Mouse (Mus musculus): ENCODE results near the gene Camkv. TPM values are rescaled to one million over a fixed set of nuclear protein-coding genes. Genes with fewer than 3 reads are reported as not detected.

The Camkv gene
- total RNA-seq, 2 experiments from 2014 or later, result 554 to 575 TPM

- peak; percentile 74 to 87 for DNase-seq (ENCODE audit: low spot score in 2 of 2)
Observed at GRCm38 (mm10) chr9:107961881-107962280, 26.4 kb downstream of the Camkv start.

- DNase-seq (ENCODE audit: low spot score in 2 of 2), result no peak
Observed at GRCm38 (mm10) chr9:107962916-107963315, 27.4 kb downstream of the Camkv start.

GRCm38 (mm10) chr9:107963700-107964099 lies 28.2 kb downstream of the Camkv start:
- DNase-seq (ENCODE audit: low spot score in 2 of 2), result peak in 1 of 2 experiments; percentile 87

- DNase-seq (ENCODE audit: low spot score in 2 of 2), result no peak
Observed at GRCm38 (mm10) chr9:107964681-107965080, 29.2 kb downstream of the Camkv start.

GRCm38 (mm10) chr9:107966676-107967075 lies 31.2 kb downstream of the Camkv start:
- no peak for DNase-seq (ENCODE audit: low spot score in 2 of 2)

DNA sequence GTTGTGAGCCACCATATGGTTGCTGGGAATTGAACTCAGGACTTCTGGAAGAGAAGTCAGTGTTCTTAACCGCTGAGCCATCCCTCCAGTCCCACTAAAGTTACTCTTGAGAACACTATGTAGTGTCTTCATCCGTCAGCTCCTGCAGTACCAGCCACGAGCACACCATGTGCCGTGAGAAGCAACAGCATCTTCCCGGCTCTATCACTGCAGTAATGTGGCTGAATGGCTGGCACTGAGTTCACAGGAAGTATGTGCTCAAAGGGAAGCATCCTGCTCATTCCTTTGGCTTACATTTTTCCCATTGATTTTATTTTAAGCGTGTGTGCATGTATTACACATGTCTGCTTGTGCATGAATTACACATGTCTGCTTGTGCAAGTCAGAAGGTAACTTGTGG lies 32.0 kb downstream of the Camkv start:
- DNase-seq (ENCODE audit: low spot score in 2 of 2), result no peak

- DNase-seq (ENCODE audit: low spot score in 2 of 2), result no peak
Observed at GRCm38 (mm10) chr9:107968531-107968930, 33.1 kb downstream of the Camkv start.

GRCm38 (mm10) chr9:107970311-107970710 lies 34.8 kb downstream of the Camkv start:
- DNase-seq (ENCODE audit: low spot score in 2 of 2), result no peak

DNA sequence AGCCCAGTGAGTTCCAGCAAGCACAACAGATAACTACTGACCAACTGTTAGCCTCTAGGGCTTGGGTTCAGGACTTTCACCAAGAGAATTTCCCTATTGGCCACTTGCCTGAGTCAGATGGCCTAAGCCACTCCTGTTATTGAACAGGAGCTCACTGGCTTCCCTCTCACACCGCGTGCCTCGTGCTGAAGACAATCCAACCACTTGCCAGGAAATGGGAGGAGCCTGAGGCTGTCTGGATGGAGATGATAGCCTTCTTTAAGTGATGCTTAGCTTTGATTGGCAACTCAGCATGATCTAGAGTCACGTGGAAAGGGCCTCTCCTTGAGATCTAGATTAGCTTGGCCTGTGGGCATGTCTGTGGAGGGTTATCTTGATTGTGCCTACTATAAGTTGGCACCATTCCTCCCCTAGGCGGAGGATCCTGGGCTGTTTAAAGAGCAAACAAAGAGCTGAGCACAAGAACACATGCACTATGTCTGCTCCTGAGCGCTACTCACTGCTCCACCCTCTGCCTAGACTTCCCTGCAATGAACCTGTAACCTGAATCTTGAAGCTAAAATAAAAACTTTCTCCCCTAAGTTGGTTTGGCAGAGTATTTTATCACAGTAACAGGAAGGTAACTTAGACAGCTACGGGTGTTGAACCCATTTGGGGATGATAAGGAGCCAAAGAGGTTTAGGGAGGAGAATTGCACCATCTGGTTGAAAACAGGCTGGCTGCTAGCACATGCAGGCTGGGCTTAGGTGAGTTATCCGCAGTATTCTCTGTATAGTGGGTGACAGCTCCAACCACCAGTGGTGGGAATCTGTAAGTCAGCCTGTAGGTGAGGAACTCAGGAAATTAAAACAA lies 36.4 kb downstream of the Camkv start:
- DNase-seq (ENCODE audit: low spot score in 2 of 2), result no peak

- DNase-seq (ENCODE audit: low spot score in 2 of 2), result no peak
Observed at GRCm38 (mm10) chr9:107974491-107975171, 39.2 kb downstream of the Camkv start.

- DNase-seq (ENCODE audit: low spot score in 2 of 2), result no peak
Observed at GRCm38 (mm10) chr9:107975399-107976386, 40.2 kb downstream of the Camkv start, which contains the start of gene Uba7. Gene Uba7, plus strand, starts transcription at chr9:107975505.

GRCm38 (mm10) chr9:107978815-107979214 lies 43.3 kb downstream of the Camkv start:
- DNase-seq (ENCODE audit: low spot score in 2 of 2), result no peak

GRCm38 (mm10) chr9:107981684-107982605 lies 46.5 kb downstream of the Camkv start:
- peak; percentile 61 to 86 for DNase-seq (ENCODE audit: low spot score in 2 of 2)

DNA sequence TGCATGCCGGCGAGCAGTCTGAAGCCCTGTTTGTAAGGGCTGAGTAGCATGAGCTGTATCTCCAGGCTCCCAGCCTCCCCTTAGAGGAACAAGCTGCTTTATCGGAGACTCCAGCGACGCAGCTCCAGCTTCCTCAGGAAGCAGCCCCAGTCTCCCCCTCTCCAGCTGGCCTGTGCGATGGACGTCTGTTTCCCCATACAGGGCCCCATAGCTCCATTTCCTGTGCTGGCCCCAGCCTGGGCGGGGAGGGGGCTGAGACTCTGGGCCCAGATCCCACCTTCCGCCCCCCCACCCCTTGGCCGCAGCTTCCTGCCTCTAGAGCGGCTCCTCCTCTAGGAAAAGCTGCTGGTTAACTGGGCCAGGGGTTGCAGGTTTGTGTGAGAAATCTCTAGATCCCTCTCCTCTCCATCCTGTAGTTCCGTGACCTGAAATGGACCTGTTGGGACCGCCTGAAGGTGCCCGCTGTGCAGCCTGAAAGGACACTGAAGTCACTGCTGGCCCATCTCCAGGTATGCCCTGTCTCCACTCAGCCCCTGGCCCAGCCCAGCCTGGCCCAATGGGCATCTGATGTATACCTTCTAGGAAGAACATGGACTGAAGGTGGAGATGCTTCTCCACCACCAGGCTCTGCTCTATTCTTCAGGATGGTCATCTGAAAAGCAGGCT lies 47.3 kb downstream of the Camkv start, which contains the start of gene Gm20661:
Gene Gm20661, plus strand, starts transcription at position 378 of the 666 bp plus-strand sequence.
- DNase-seq (ENCODE audit: low spot score in 2 of 2), result peak in 1 of 2 experiments; percentile 70

- peak in 1 of 2 experiments; percentile 29 for DNase-seq (ENCODE audit: low spot score in 2 of 2)
Observed at GRCm38 (mm10) chr9:107983421-107983890, 48.0 kb downstream of the Camkv start.

DNA sequence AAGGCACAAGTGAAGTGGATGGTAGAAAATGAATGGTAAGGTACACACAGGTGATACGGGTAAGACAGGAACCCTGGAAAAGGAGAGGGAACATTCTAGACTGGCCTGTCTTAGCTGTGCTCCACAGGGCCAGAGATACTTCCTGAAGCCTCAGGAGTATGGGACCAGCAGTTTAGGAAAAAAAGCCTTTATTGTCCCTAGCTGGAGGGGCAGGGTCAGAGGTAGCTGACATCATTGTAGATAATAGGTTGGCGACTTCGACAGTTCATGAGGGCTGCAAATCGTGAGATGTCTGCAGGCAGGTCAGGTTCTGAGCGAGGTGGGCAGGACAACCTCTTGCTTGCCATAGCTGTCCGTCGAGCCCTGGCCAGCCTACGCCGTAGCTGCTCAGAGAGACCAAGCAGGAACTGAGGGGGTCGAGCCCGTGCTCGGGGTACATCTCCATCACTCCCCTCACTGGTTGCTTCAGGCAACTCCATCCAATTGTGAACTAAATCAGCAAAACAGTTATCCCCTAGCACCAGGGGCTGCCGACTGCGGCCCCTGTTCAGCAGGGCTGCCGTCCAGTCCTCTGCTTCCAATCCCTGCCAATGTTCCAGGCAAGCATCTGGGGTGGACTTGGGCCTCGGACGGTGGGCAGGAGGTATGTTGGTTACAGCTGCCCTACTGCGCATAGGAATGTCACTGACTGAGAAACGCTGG lies 48.7 kb downstream of the Camkv start:
- no peak for DNase-seq (ENCODE audit: low spot score in 2 of 2)

GRCm38 (mm10) chr9:107984754-107985055 lies 49.2 kb downstream of the Camkv start:
- no peak for DNase-seq (ENCODE audit: low spot score in 2 of 2)

All from layer of hippocampus, adult 18-20 months (tissue).